Mouse (Mus musculus) spleen, adult 2 months (tissue): ENCODE results near the gene Smoc1.

Experiments used
- CTCF ChIP-seq: fragments of 200-500 bp; IDR thresholded peaks from 2 replicates; pipeline ENCODE4 v1.5.1; 2011; ENCODE audit warnings: mild to moderate bottlenecking, inconsistent platforms; ENCODE audit not compliant: insufficient read depth, insufficient read length, insufficient replicate concordance; ENCODE audit errors: extremely low read depth
- POLR2A ChIP-seq: fragments of 200-500 bp; IDR thresholded peaks from 2 replicates; pipeline ENCODE4 v1.6.1; 2011; ENCODE audit warnings: low read depth, low read length, inconsistent platforms

DNA sequence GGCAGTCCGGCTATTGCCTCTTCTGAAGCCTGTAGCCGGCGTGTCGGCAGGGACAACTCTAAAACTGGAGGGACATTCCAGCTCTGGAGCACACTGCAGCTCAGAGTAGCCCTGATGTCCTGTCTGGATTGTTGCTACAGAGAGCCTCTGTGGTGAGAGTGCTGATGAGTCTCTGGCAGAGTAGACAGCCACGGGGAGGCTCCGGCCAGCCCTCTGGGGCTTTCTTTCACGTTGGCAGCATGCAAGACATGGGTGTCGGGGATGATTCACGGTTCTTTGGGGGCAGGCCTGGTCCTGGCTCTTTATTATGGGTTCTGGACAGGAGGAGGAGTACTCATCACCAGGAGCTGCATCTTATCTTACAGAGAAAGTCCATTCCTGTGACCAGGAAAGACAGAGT, 140.5 kb downstream of the Smoc1 start:
- TF ChIP-seq CTCF = no peak
- TF ChIP-seq POLR2A = no peak
